Mouse (Mus musculus) kidney, postnatal 0 days (tissue): ENCODE results near the gene Fcrla. TPM values are rescaled to one million over a fixed set of nuclear protein-coding genes. Genes with fewer than 3 reads are reported as not detected.

Experiments
- ATAC-seq: fragments of 200-750 bp; cut with Nextera tagmentation; replicated peaks from 2 replicates; pipeline ENCODE4 v1.8.0; 2017; ENCODE audit warnings: low read depth, moderate number of reproducible peaks, moderate TSS enrichment, moderate library complexity; ENCODE audit not compliant: low FRiP score
- DNase-seq: peaks from one replicate; pipeline ENCODE4 v3.0.0-alpha.2; 2016; ENCODE audit warnings: low spot score
- H3K27ac ChIP-seq: fragments of 300-500 bp; sonication (generic); 2 replicates; pipeline ENCODE4 v1.5.1; 2014; ENCODE audit warnings: mild to moderate bottlenecking
- H3K27me3 ChIP-seq: fragments of 300-500 bp; sonication (generic); 2 replicates; pipeline ENCODE4 v1.6.1; 2014; ENCODE audit warnings: low read length, mixed read lengths; ENCODE audit not compliant: insufficient read depth
- H3K36me3 ChIP-seq: fragments of 300-500 bp; sonication (generic); 2 replicates; pipeline ENCODE4 v1.6.1; 2014; ENCODE audit warnings: low read length, mixed read lengths; ENCODE audit not compliant: insufficient read depth
- H3K4me1 ChIP-seq: fragments of 300-500 bp; sonication (generic); replicated peaks from 2 replicates; pipeline ENCODE4 v1.6.1; 2014; ENCODE audit warnings: antibody characterized with exemption, low read length, mixed read lengths; ENCODE audit not compliant: insufficient read depth
- H3K4me2 ChIP-seq: fragments of 300-500 bp; sonication (generic); 2 replicates; pipeline ENCODE4 v1.6.1; 2014; ENCODE audit warnings: mild to moderate bottlenecking, low read length, moderate library complexity, mixed read lengths
- H3K4me3 ChIP-seq: fragments of 300-500 bp; sonication (generic); replicated peaks from 2 replicates; pipeline ENCODE4 v1.5.1; 2014; ENCODE audit warnings: low read depth, low read length
- H3K9ac ChIP-seq: fragments of 300-500 bp; sonication (generic); 2 replicates; pipeline ENCODE4 v1.6.1; 2014; ENCODE audit warnings: low read depth, low read length
- H3K9me3 ChIP-seq: fragments of 300-500 bp; sonication (generic); replicated peaks from 2 replicates; pipeline ENCODE4 v1.6.1; 2016; ENCODE audit warnings: low read length, inconsistent platforms, mixed read lengths
- CTCF ChIP-seq: IDR thresholded peaks from 2 replicates; pipeline ENCODE4 v1.5.1; 2016; ENCODE audit warnings: antibody characterized with exemption, low read depth, mild to moderate bottlenecking, moderate library complexity
- WGBS: fragments of 180-500 bp; shearing (Covaris S2); extraction: QIAGEN DNeasy Blood & Tissue Kit; methylation state at CpG from one replicate; pipeline ENCODE4 v1.1.7; 2014; 5-methylcytosine and 5-hydroxymethylcytosine counted together
- polyA plus RNA-seq: library from polyadenylated mRNA; unstranded; fragments of >200 nt; fragmentation: Nextera tagmentation; extraction: Ambion mirVana; gene quantifications from 2 replicates; pipeline ENCODE4 v1.2.1, GENCODE M21; 2015

Fcrla gene
- polyA plus RNA-seq, 1 experiment from 2014 or later, result not detected

- Histone ChIP-seq H3K9ac (no peak overlapping the region), H3K36me3 (no peaks in the 10 kb centered on the region), H3K4me2 (no peak overlapping the region), H3K27me3 (no peaks in the 10 kb centered on the region), H3K4me1 (no peaks in the 10 kb centered on the region; the same call in 1 of the 2 replicates), H3K27ac (no peak overlapping the region), H3K9me3 (no peaks in the 10 kb centered on the region), H3K4me3 (no peak overlapping the region)
- ATAC-seq, result no peak
- TF ChIP-seq CTCF, result no peak
- 89% methylated on average over 6 of the region's 6 CpGs for WGBS
- DNase-seq, result no peak
Measured at GRCm38 (mm10) chr1:170972494-170972893, 45.1 kb upstream of the Fcrla start.

- Histone ChIP-seq H3K4me3 (no peak overlapping the region), H3K9ac (no peak overlapping the region), H3K27ac (no peak overlapping the region), H3K4me2 (no peak overlapping the region), H3K36me3 (no peaks in the 10 kb centered on the region), H3K4me1 (no peaks in the 10 kb centered on the region), H3K27me3 (no peaks in the 10 kb centered on the region), H3K9me3 (no peaks in the 10 kb centered on the region)
- ATAC-seq (no peak), DNase-seq (no peak)
- no peak for TF ChIP-seq CTCF
- WGBS, result 78% methylated on average over 1 of the region's 1 CpGs
Measured at GRCm38 (mm10) chr1:170968576-170968975, 41.2 kb upstream of the Fcrla start.

GRCm38 (mm10) chr1:170967581-170967980, 40.2 kb upstream of the Fcrla start:
- H3K9ac ChIP-seq, result no peak overlapping the region
- DNase-seq (no peak), ATAC-seq (no peak)
- no peaks in the 10 kb centered on the region for H3K27me3 ChIP-seq
- no peak overlapping the region for H3K4me2 ChIP-seq
- no peak for TF ChIP-seq CTCF
- WGBS, result 73% methylated on average over 3 of the region's 3 CpGs
- no peak overlapping the region for H3K4me3 ChIP-seq
- H3K9me3 ChIP-seq, result no peaks in the 10 kb centered on the region
- no peak overlapping the region for H3K27ac ChIP-seq
- 0 out of 2 replicates have a peak, but pooled peaks cover 5% of the 10 kb centered on the region for H3K4me1 ChIP-seq
- no peaks in the 10 kb centered on the region for H3K36me3 ChIP-seq

GRCm38 (mm10) chr1:170963087-170963486, 35.7 kb upstream of the Fcrla start:
- 49% methylated on average over 7 of the region's 7 CpGs for WGBS
- Histone ChIP-seq H3K27ac (no peak overlapping the region), H3K27me3 (no peaks in the 10 kb centered on the region), H3K36me3 (no peaks in the 10 kb centered on the region), H3K4me2 (no peak overlapping the region), H3K4me1 (0 out of 2 replicates have a peak, but pooled peaks cover 5% of the 10 kb centered on the region), H3K9ac (no peak overlapping the region), H3K9me3 (no peaks in the 10 kb centered on the region), H3K4me3 (no peak overlapping the region)
- ATAC-seq (no peak; the same call in 1 of the 2 replicates), DNase-seq (peak; percentile 59)
- TF ChIP-seq CTCF, result no peak

GRCm38 (mm10) chr1:170962301-170962700, 34.9 kb upstream of the Fcrla start:
- Histone ChIP-seq H3K9ac (no peak overlapping the region), H3K4me2 (no peak overlapping the region), H3K4me3 (no peak overlapping the region), H3K27me3 (no peaks in the 10 kb centered on the region), H3K27ac (no peak overlapping the region), H3K36me3 (no peaks in the 10 kb centered on the region), H3K9me3 (no peaks in the 10 kb centered on the region), H3K4me1 (0 out of 2 replicates have a peak, but pooled peaks cover 5% of the 10 kb centered on the region)
- WGBS, result 49% methylated on average over 2 of the region's 2 CpGs
- ATAC-seq (no peak), DNase-seq (peak; percentile 14)
- TF ChIP-seq CTCF, result no peak

GRCm38 (mm10) chr1:170961101-170961500, 33.7 kb upstream of the Fcrla start:
- Histone ChIP-seq H3K27ac (no peak overlapping the region), H3K4me2 (no peak overlapping the region), H3K9me3 (no peaks in the 10 kb centered on the region), H3K27me3 (no peaks in the 10 kb centered on the region), H3K36me3 (no peaks in the 10 kb centered on the region), H3K4me1 (0 out of 2 replicates have a peak, but pooled peaks cover 5% of the 10 kb centered on the region), H3K4me3 (no peak overlapping the region), H3K9ac (no peak overlapping the region)
- WGBS, result 85% methylated on average over 6 of the region's 6 CpGs
- TF ChIP-seq CTCF, result no peak
- DNase-seq (no peak), ATAC-seq (no peak)

- WGBS, result 40% methylated on average over 2 of the region's 2 CpGs
- Histone ChIP-seq H3K9me3 (no peaks in the 10 kb centered on the region), H3K27me3 (no peaks in the 10 kb centered on the region), H3K36me3 (no peaks in the 10 kb centered on the region), H3K4me3 (no peak overlapping the region), H3K4me2 (no peak overlapping the region), H3K27ac (no peak overlapping the region), H3K4me1 (0 out of 2 replicates have a peak, but pooled peaks cover 5% of the 10 kb centered on the region), H3K9ac (no peak overlapping the region)
- DNase-seq (peak; percentile 60), ATAC-seq (no peak)
- no peak for TF ChIP-seq CTCF
Measured at GRCm38 (mm10) chr1:170959791-170960190, 32.4 kb upstream of the Fcrla start.
